Mouse (Mus musculus): ENCODE measurements around the gene Ensa.

Gene Ensa

DNA sequence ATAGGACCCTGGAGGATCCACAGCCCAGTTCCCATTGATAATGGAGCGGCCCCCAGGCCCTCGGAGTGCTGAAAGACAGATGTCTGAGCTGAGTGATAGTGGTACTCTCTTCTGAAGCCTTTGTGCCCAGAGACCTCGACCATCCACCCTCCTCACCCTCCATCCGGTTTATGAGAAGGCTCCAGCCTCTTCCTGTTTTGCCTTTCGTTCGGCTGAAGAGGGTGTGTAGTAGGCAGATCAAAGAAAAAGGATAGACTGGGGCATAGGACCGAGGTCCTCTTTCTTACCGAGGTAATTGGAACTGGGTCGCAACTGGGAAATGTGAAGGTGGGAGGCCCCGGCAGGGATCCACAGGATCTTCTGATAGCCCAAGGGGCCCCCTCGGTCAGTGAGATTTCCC, 56.6 kb downstream of the Ensa start:
- DNase-seq (ENCODE audit: low spot score) = no peak

Data from retina, embryonic 14.5 days (tissue).